Mouse (Mus musculus) ES-Bruce4 (cell line): ENCODE measurements at regions not wholly inside any gene's neighbourhood (a gene's known extent, or its start where the extent isn't known, plus 50 kb on each side); places are given as distances from the start of the nearest gene placed in this dataset.

ENCODE experiments used
- CTCF ChIP-seq: IDR thresholded peaks from one replicate; pipeline ENCODE4 v1.8.1; 2011; ENCODE audit warnings: low read depth, low read length
- EP300 ChIP-seq: IDR thresholded peaks from 2 replicates; pipeline ENCODE4 v1.6.1; 2011; ENCODE audit warnings: low read depth, low read length; ENCODE audit not compliant: insufficient read depth
- POLR2A ChIP-seq: IDR thresholded peaks from one replicate; pipeline ENCODE4 v1.8.1; 2011; ENCODE audit warnings: low read length; ENCODE audit not compliant: insufficient read depth

GRCm38 (mm10) chr2:166240056-166240455 is 84.6 kb upstream of the Sulf2 start:
- no peak for TF ChIP-seq POLR2A
- no peak for TF ChIP-seq CTCF
- TF ChIP-seq EP300, result no peak
